Mouse (Mus musculus) kidney, embryonic 16.5 days (tissue): ENCODE measurements around the gene Pfkm. TPM values are rescaled to one million over a fixed set of nuclear protein-coding genes. Genes with fewer than 3 reads are reported as not detected.

Experiments
- ATAC-seq: fragments of 200-750 bp; cut with Nextera tagmentation; 2 replicates; pipeline ENCODE4 v1.8.0; 2017; ENCODE audit warnings: moderate TSS enrichment; ENCODE audit not compliant: low FRiP score, low TSS enrichment
- H3K27ac ChIP-seq: fragments of 300-500 bp; sonication (generic); 2 replicates; pipeline ENCODE4 v1.5.1; 2014; ENCODE audit warnings: low read length
- H3K27me3 ChIP-seq: fragments of 300-500 bp; sonication (generic); 2 replicates; pipeline ENCODE4 v1.6.1; 2014; ENCODE audit warnings: low read length, control low read depth, mixed read lengths; ENCODE audit not compliant: insufficient read depth
- H3K36me3 ChIP-seq: fragments of 300-500 bp; sonication (generic); 2 replicates; pipeline ENCODE4 v1.6.1; 2014; ENCODE audit warnings: low read length, control low read depth, mixed read lengths; ENCODE audit not compliant: insufficient read depth
- H3K4me1 ChIP-seq: fragments of 300-500 bp; sonication (generic); 2 replicates; pipeline ENCODE4 v1.6.1; 2014; ENCODE audit warnings: low read length, control low read depth, mixed read lengths; ENCODE audit not compliant: insufficient read depth
- H3K4me2 ChIP-seq: fragments of 300-500 bp; sonication (generic); replicated peaks from 2 replicates; pipeline ENCODE4 v1.6.1; 2014; ENCODE audit warnings: low read depth, low read length
- H3K4me3 ChIP-seq: fragments of 300-500 bp; sonication (generic); 2 replicates; pipeline ENCODE4 v1.5.1; 2014; ENCODE audit warnings: mild to moderate bottlenecking, low read length
- H3K9ac ChIP-seq: fragments of 300-500 bp; sonication (generic); replicated peaks from 2 replicates; pipeline ENCODE4 v1.6.1; 2014; ENCODE audit warnings: low read length
- H3K9me3 ChIP-seq: fragments of 300-500 bp; sonication (generic); 2 replicates; pipeline ENCODE4 v1.6.1; 2016; ENCODE audit warnings: low read length, control low read depth
- WGBS: fragments of 180-500 bp; shearing (Covaris S2); extraction: QIAGEN DNeasy Blood & Tissue Kit; methylation state at CpG from one replicate; pipeline ENCODE4 v1.1.7; 2014; 5-methylcytosine and 5-hydroxymethylcytosine counted together
- polyA plus RNA-seq: library from polyadenylated mRNA; unstranded; fragments of >200 nt; fragmentation: Nextera tagmentation; extraction: Ambion mirVana; gene quantifications from 2 replicates; pipeline ENCODE4 v1.2.1, GENCODE M21; 2015

The Pfkm gene
- polyA plus RNA-seq, 1 experiment from 2014 or later, result 45.7 TPM

DNA sequence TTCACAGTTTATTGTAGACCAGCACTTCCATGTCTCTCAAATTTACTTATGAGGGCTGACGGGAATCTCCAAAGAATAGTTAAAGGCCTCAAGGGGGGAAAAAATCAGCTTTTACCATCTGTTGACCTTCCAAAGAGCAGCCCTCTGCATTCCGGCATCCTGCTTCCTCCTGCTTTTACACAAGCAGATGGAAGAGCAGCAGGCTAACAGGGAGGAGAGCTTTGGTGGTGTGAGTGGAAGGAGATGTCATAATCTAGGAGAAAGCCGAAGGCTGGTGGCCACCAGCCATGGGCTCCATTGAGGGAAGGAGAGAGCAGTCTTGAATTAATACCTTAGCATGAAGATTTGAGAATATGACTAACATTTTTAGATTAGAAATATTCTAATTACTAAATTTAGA is 56.0 kb downstream of the Pfkm start:
- no peak for ATAC-seq
- WGBS, result 64% methylated on average over 3 of the region's 3 CpGs

GRCm38 (mm10) chr15:98149166-98149602 is 56.8 kb downstream of the Pfkm start:
- Histone ChIP-seq H3K36me3 (no peaks in the 10 kb centered on the region), H3K4me2 (no peak overlapping the region), H3K9me3 (no peaks in the 10 kb centered on the region), H3K27me3 (no peaks in the 10 kb centered on the region), H3K4me1 (peaks cover 16% of the 10 kb centered on the region), H3K27ac (peak overlapping the region; percentile 44; the same call in 1 of the 2 replicates), H3K9ac (no peak overlapping the region), H3K4me3 (no peak overlapping the region)
- ATAC-seq, result no peak
- 43% methylated on average over 10 of the region's 10 CpGs for WGBS

More for the DNA sequence above, 56.0 kb downstream of the Pfkm start:
- Histone ChIP-seq H3K36me3 (no peaks in the 10 kb centered on the region), H3K4me1 (peaks cover 19% of the 10 kb centered on the region), H3K4me3 (no peak overlapping the region), H3K9me3 (no peaks in the 10 kb centered on the region), H3K27ac (peak overlapping the region; percentile 20; the same call in 1 of the 2 replicates), H3K4me2 (no peak overlapping the region), H3K27me3 (no peaks in the 10 kb centered on the region), H3K9ac (no peak overlapping the region)

GRCm38 (mm10) chr15:98152916-98153315 is 60.5 kb downstream of the Pfkm start:
- no peak for ATAC-seq
- Histone ChIP-seq H3K4me3 (no peak overlapping the region), H3K9ac (no peak overlapping the region), H3K27ac (no peak overlapping the region), H3K36me3 (no peaks in the 10 kb centered on the region), H3K9me3 (no peaks in the 10 kb centered on the region), H3K4me1 (0 out of 2 replicates have a peak, but pooled peaks cover 4% of the 10 kb centered on the region), H3K4me2 (no peak overlapping the region), H3K27me3 (no peaks in the 10 kb centered on the region)
- WGBS, result 85% methylated on average over 7 of the region's 7 CpGs

- Histone ChIP-seq H3K4me1 (no peaks in the 10 kb centered on the region), H3K4me3 (no peak overlapping the region), H3K4me2 (no peak overlapping the region), H3K9me3 (no peaks in the 10 kb centered on the region), H3K27ac (no peak overlapping the region), H3K27me3 (no peaks in the 10 kb centered on the region), H3K36me3 (no peaks in the 10 kb centered on the region), H3K9ac (peak overlapping the region; percentile 44; the same call in 1 of the 2 replicates)
- WGBS, result 21% methylated on average over 3 of the region's 3 CpGs
- no peak; the same call in 1 of the 2 replicates for ATAC-seq
These were observed 61.2 kb downstream of the Pfkm start for GRCm38 (mm10) chr15:98153625-98154024.

GRCm38 (mm10) chr15:98154146-98154545 is 61.8 kb downstream of the Pfkm start:
- ATAC-seq, result no peak
- Histone ChIP-seq H3K4me1 (no peaks in the 10 kb centered on the region), H3K9ac (no peak overlapping the region), H3K36me3 (no peaks in the 10 kb centered on the region), H3K4me3 (no peak overlapping the region), H3K4me2 (no peak overlapping the region), H3K9me3 (no peaks in the 10 kb centered on the region), H3K27ac (no peak overlapping the region), H3K27me3 (no peaks in the 10 kb centered on the region)
- 58% methylated on average over 4 of the region's 4 CpGs for WGBS

DNA sequence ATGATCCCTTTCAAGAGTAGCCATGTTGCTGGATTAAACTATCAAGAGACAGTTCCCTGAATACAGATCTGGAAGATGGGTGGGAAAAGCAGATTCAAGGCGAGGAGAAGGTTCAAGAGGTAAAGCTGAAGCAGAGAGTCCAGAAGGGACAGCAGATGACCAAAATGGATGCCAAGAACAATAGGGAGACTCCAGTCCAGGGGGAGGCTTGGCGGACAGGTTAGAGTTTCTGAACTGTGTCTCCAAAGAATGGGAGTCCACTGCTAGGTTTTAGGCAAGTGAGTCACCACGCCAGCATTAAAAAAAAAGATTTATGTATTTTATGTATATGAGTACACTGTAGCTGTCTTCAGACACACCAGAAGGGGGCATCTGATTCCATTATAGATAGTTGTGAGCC is 62.2 kb downstream of the Pfkm start:
- no peak overlapping the region for H3K9ac ChIP-seq
- no peak overlapping the region for H3K4me2 ChIP-seq
- no peak overlapping the region for H3K27ac ChIP-seq
- 81% methylated on average over 3 of the region's 3 CpGs for WGBS
- no peaks in the 10 kb centered on the region for H3K9me3 ChIP-seq
- H3K27me3 ChIP-seq, result no peaks in the 10 kb centered on the region
- no peak for ATAC-seq
- H3K4me1 ChIP-seq, result no peaks in the 10 kb centered on the region
- no peaks in the 10 kb centered on the region for H3K36me3 ChIP-seq
- H3K4me3 ChIP-seq, result no peak overlapping the region

DNA sequence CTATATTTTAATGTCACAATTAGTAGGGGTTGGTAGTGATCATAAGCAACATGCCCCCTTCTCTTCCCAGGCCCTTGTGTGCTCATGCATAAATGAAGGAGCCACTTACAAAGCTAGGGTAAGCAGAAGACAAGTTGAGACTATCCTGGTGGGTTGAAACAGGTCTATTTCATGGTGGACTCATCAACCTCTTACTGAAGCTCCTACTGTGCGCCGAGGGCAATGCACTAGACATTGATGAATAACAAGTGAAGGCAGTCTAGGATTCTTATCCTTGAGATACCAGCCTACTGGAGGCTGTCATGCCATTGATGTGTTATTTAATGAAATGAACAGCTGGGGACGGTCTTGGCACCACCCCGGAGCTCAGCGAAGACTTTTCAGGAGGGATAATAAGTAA is 62.9 kb downstream of the Pfkm start:
- 91% methylated on average over 5 of the region's 5 CpGs for WGBS
- Histone ChIP-seq H3K27ac (no peak overlapping the region), H3K9me3 (no peaks in the 10 kb centered on the region)

DNA sequence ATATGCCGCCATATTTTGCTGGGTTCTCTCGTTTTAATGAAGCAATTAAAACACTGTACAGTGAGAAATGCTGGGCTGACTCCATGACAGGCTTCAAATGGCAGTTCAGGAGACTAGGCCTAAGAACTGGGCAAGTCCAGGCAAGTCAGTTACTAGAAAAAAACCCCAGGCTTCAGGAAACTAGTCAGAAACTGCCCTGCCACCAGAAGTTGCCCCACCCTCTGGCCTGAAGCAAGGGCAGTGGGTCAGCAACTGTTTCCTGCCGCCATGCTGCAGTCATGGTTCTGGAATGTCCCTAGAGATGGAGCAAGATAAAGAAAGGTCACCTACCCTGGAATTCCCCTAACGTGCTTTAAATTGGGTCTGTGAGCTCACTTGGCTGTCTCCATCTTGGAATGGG is 63.6 kb downstream of the Pfkm start:
- Histone ChIP-seq H3K9me3 (no peaks in the 10 kb centered on the region), H3K27me3 (no peaks in the 10 kb centered on the region), H3K36me3 (no peaks in the 10 kb centered on the region), H3K4me3 (no peak overlapping the region), H3K4me1 (peaks cover 6% of the 10 kb centered on the region; the same call in 1 of the 2 replicates), H3K27ac (no peak overlapping the region), H3K9ac (no peak overlapping the region), H3K4me2 (no peak overlapping the region)
- WGBS, result 68% methylated on average over 4 of the region's 4 CpGs
- no peak for ATAC-seq

More for the DNA sequence above, 62.9 kb downstream of the Pfkm start:
- H3K36me3 ChIP-seq, result no peaks in the 10 kb centered on the region
- no peaks in the 10 kb centered on the region for H3K4me1 ChIP-seq
- H3K27me3 ChIP-seq, result no peaks in the 10 kb centered on the region
- H3K4me2 ChIP-seq, result no peak overlapping the region
- H3K4me3 ChIP-seq, result no peak overlapping the region
- no peak for ATAC-seq
- no peak overlapping the region for H3K9ac ChIP-seq

- H3K9me3 ChIP-seq, result no peaks in the 10 kb centered on the region
- WGBS, result 61% methylated on average over 1 of the region's 1 CpGs
- no peaks in the 10 kb centered on the region for H3K36me3 ChIP-seq
- no peaks in the 10 kb centered on the region for H3K27me3 ChIP-seq
- ATAC-seq, result no peak
- H3K4me2 ChIP-seq, result no peak overlapping the region
- no peak overlapping the region for H3K27ac ChIP-seq
- H3K4me1 ChIP-seq, result peaks cover 10% of the 10 kb centered on the region; the same call in 1 of the 2 replicates
- H3K9ac ChIP-seq, result no peak overlapping the region
- no peak overlapping the region for H3K4me3 ChIP-seq
These were observed 64.9 kb downstream of the Pfkm start for GRCm38 (mm10) chr15:98157253-98157652.

- H3K27me3 ChIP-seq, result peaks cover 9% of the 10 kb centered on the region
- 58% methylated on average over 19 of the region's 19 CpGs for WGBS
- no peak overlapping the region for H3K9ac ChIP-seq
- no peak for ATAC-seq
- no peaks in the 10 kb centered on the region for H3K9me3 ChIP-seq
- H3K4me2 ChIP-seq, result no peak overlapping the region
- no peak overlapping the region for H3K27ac ChIP-seq
- peaks cover 13% of the 10 kb centered on the region; the same call in 1 of the 2 replicates for H3K4me1 ChIP-seq
- no peak overlapping the region for H3K4me3 ChIP-seq
- H3K36me3 ChIP-seq, result no peaks in the 10 kb centered on the region
These were observed 68.8 kb downstream of the Pfkm start for GRCm38 (mm10) chr15:98161026-98161805.
